Mouse (Mus musculus): ENCODE data around the gene Lpin2. TPM values are rescaled to one million over a fixed set of nuclear protein-coding genes. Genes with fewer than 3 reads are reported as not detected.

Gene Lpin2
- polyA plus RNA-seq (2021): 39.0 TPM

DNA sequence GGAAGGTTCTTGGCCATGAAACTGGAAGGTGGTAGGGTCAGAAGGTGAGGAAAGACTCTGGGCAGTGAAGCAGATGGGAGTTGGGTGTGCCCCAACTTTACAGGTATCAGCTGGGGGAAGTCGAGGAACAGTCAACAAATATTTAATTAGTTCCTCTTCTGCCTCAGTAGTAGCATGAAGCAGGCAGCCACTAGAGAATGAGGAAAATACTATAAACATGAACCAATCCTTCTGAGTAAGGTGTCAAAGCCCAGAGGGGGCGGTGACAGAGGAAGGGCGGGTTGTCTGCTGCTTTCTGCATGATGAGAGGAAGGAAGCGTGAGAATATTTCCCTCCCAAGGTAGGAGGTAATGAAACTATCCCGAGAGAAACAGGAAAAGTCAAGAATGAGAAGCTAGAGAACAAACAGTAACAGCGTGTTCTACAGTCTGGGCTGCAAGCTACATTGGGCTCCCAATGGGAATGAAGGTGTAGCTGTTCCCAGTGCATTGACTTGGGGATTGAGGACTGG lies at the start of gene Lpin2:
Gene Lpin2 (plus strand): TSS at position 350 of the 511 bp plus-strand sequence.
- ChIA-PET CTCF (interaction anchor here (0.9 to 1.6 kb wide), 2 partner anchors 10 to 40 kb away, joined by 3 read pairs; no protein-coding TSS in a partner anchor), POLR2A (interaction anchor here (1.3 to 1.6 kb wide), 2 partner anchors 10 to 12 kb away, joined by 3 to 6 read pairs; no protein-coding TSS in a partner anchor)
- TF ChIP-seq CTCF (IDR thresholded peaks at IDR 0.05): no peak
- H3K27me3 ChIP-seq: no peaks in the 10 kb centered on the region
- ATAC-seq (no peak), DNase-seq (ENCODE audit: low read depth, low spot score) (no peak)
- in situ Hi-C loops (cut with MboI; ENCODE audit: low pct_unique_long_range_greater_than_20kb): no loop called here

- DNase-seq (ENCODE audit: low read depth, low spot score) (no peak), ATAC-seq (no peak)
- ChIA-PET CTCF (no interaction called here), POLR2A (no interaction called here)
- in situ Hi-C loops (cut with MboI; ENCODE audit: low pct_unique_long_range_greater_than_20kb): no loop called here
- no peak for TF ChIP-seq CTCF (IDR thresholded peaks at IDR 0.05)
- no peaks in the 10 kb centered on the region for H3K27me3 ChIP-seq
Observed at GRCm38 (mm10) chr17:71132856-71133439, 49.4 kb upstream of the Lpin2 start.

- CTCF ChIA-PET: no interaction called here
- in situ Hi-C loops (cut with MboI; ENCODE audit: low pct_unique_long_range_greater_than_20kb): no loop called here
- DNase-seq (ENCODE audit: low read depth, low spot score) (no peak), ATAC-seq (no peak)
- POLR2A ChIA-PET: no interaction called here
- H3K27me3 ChIP-seq: no peaks in the 10 kb centered on the region
- TF ChIP-seq CTCF (IDR thresholded peaks at IDR 0.05): no peak
Observed at GRCm38 (mm10) chr17:71134441-71134955, 47.9 kb upstream of the Lpin2 start.

DNA sequence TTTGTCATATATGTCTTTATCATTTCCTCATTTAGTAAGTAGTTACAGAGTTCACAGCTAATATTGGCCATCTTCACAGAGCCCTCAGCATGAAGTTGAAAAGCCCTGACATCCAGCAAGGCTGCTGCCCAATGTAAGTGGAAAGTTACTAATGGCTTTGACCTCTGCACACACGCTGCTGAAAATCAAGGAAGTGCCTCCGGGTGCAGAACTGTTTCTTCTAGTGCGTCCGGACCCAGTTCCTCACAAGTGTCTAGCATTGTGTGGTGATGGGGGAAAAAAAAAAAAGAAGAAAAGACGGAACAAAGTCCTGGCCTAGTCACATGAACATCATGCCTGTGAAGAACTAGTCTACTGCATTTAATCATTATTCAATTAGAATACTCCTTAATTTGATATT lies 47.3 kb upstream of the Lpin2 start:
- TF ChIP-seq CTCF (IDR thresholded peaks at IDR 0.05): no peak
- ATAC-seq (no peak), DNase-seq (ENCODE audit: low read depth, low spot score) (no peak)
- POLR2A ChIA-PET: no interaction called here
- CTCF ChIA-PET: no interaction called here
- no peaks in the 10 kb centered on the region for H3K27me3 ChIP-seq
- in situ Hi-C loops (cut with MboI; ENCODE audit: low pct_unique_long_range_greater_than_20kb): no loop called here

DNA sequence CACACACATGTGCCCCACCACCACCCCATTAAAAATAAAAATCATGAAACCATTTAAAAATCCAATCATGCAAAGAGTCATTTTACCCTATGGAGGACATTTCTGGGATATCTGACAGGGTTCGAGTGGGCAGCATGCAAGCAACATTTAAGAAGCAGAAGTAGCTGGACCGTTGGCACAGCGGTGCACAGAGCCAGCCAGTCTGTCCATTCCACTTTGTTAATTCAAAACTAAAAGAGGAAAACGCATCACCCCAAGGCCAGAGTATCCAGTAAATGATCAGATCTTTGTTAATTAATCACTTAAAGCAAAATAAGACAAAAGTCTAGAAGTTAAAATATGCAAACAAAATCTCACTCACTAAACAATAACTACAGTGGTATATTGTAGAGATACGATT lies 46.5 kb upstream of the Lpin2 start:
- ChIA-PET CTCF (interaction anchor here (1.0 to 1.4 kb wide), 2 partner anchors 9 to 17 kb away, joined by 4 read pairs; no protein-coding TSS in a partner anchor), POLR2A (no interaction called here)
- in situ Hi-C loops (cut with MboI; ENCODE audit: low pct_unique_long_range_greater_than_20kb): no loop called here
- ATAC-seq (no peak), DNase-seq (ENCODE audit: low read depth, low spot score) (no peak)
- TF ChIP-seq CTCF (IDR thresholded peaks at IDR 0.05): no peak
- no peaks in the 10 kb centered on the region for H3K27me3 ChIP-seq

- ChIA-PET POLR2A (no interaction called here), CTCF (interaction anchor here (1.0 to 1.4 kb wide), 3 partner anchors 10 to 16 kb away, joined by 3 to 4 read pairs (median 4); no protein-coding TSS in a partner anchor)
- no peak for DNase-seq (ENCODE audit: low read depth, low spot score)
- ATAC-seq: no peak
- no peak for TF ChIP-seq CTCF (IDR thresholded peaks at IDR 0.05)
- in situ Hi-C loops (cut with MboI; ENCODE audit: low pct_unique_long_range_greater_than_20kb): no loop called here
- no peaks in the 10 kb centered on the region for H3K27me3 ChIP-seq
Observed at GRCm38 (mm10) chr17:71136384-71137333, 45.7 kb upstream of the Lpin2 start.

GRCm38 (mm10) chr17:71137334-71137721 lies 45.0 kb upstream of the Lpin2 start:
- no peak for TF ChIP-seq CTCF (IDR thresholded peaks at IDR 0.05)
- in situ Hi-C loops (cut with MboI; ENCODE audit: low pct_unique_long_range_greater_than_20kb): no loop called here
- CTCF ChIA-PET: interaction anchor here (1.0 to 1.4 kb wide), 2 partner anchors 13 to 15 kb away, joined by 3 to 4 read pairs; no protein-coding TSS in a partner anchor
- H3K27me3 ChIP-seq: no peaks in the 10 kb centered on the region
- POLR2A ChIA-PET: no interaction called here
- DNase-seq (ENCODE audit: low read depth, low spot score) (no peak), ATAC-seq (no peak)

GRCm38 (mm10) chr17:71142068-71142467 lies 40.3 kb upstream of the Lpin2 start:
- ATAC-seq (no peak), DNase-seq (ENCODE audit: low read depth, low spot score) (no peak)
- TF ChIP-seq CTCF (IDR thresholded peaks at IDR 0.05): no peak
- ChIA-PET CTCF (no interaction called here), POLR2A (no interaction called here)
- in situ Hi-C loops (cut with MboI; ENCODE audit: low pct_unique_long_range_greater_than_20kb): no loop called here
- H3K27me3 ChIP-seq: no peaks in the 10 kb centered on the region

- ATAC-seq (no peak), DNase-seq (ENCODE audit: low read depth, low spot score) (no peak)
- in situ Hi-C loops (cut with MboI; ENCODE audit: low pct_unique_long_range_greater_than_20kb): no loop called here
- no peaks in the 10 kb centered on the region for H3K27me3 ChIP-seq
- no peak for TF ChIP-seq CTCF (IDR thresholded peaks at IDR 0.05)
- ChIA-PET POLR2A (no interaction called here), CTCF (no interaction called here)
Observed at GRCm38 (mm10) chr17:71143155-71143554, 39.2 kb upstream of the Lpin2 start.

DNA sequence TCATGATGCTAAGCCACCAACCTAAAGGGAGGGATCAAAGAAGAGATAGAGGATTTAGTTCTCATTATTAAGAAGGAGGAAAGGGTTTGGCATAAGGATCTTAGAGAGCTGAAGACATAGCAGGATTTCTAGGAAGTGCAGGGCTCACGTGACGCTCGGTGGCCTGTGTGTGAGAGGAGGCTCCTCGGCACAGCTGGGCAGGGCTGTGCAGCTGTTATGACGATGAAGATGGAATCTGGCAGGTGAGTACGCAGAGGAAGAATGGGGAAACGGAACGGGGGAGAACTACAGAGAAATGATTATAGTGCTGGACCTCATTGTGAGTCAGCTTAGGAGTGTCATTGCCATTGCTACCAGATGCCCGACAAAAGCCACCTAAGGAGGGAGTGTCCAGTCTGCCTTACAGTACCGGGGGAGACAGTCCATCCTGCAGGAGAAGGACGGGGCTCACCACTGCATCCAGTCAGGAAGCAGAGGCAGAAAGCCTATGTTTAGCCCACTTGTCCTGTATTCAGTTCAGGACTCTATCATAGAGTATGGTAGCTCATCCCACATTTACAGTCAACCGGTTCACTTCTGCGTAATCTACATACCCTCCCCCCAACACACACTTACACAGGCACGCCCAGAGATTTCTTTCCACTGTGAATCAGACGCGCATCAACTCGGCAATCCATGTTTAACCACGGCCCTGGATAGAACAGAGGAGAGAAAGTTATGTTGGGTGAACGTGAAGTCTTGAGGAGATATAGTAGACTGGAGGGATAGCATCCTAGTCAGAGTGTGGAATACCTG lies 37.8 kb upstream of the Lpin2 start:
- CTCF ChIA-PET: interaction anchor here (0.6 kb wide), 1 partner anchor 21 kb away, joined by 3 read pairs; no protein-coding TSS in a partner anchor
- no peak for TF ChIP-seq CTCF (IDR thresholded peaks at IDR 0.05)
- in situ Hi-C loops (cut with MboI; ENCODE audit: low pct_unique_long_range_greater_than_20kb): no loop called here
- POLR2A ChIA-PET: no interaction called here
- no peaks in the 10 kb centered on the region for H3K27me3 ChIP-seq
- DNase-seq (ENCODE audit: low read depth, low spot score): no peak
- no peak for ATAC-seq
